In genomic region chr9:58198801-58199371, GRCm38 (mm10) we compare ENCODE assay signal across 8 mouse cellular contexts. TPM values are rescaled to one million over a fixed set of nuclear protein-coding genes. Genes with fewer than 3 reads are reported as not detected.
DNase-seq lines count a peak whose midpoint lies in the region; ATAC-seq and TF ChIP-seq lines count a peak whose summit lies in the region.

No protein-coding gene starts in this region.

- 2% methylated on average over 38 of the region's 38 CpGs for WGBS in heart, embryonic 16.5 days
- WGBS in intestine, embryonic 15.5 days, result 2% methylated on average over 38 of the region's 38 CpGs
- WGBS in liver, embryonic 11.5 days, result 4% methylated on average over 38 of the region's 38 CpGs

- peak overlapping the region; percentile 29 for H3K4me3 ChIP-seq in heart, embryonic 16.5 days (ENCODE audit: low read length)
- H3K4me3 ChIP-seq in E14TG2a.4 (replicated peaks; ENCODE audit: low read length), result peak overlapping the region; percentile 70
- peak overlapping the region; percentile 10; the same call in 1 of the 2 replicates for H3K4me3 ChIP-seq in intestine, embryonic 15.5 days (replicated peaks)
- no peak overlapping the region for H3K4me3 ChIP-seq in liver, embryonic 11.5 days (ENCODE audit: low read depth, low read length)

- no peak overlapping the region for H3K9ac ChIP-seq in heart, embryonic 16.5 days (ENCODE audit: low read length)
- H3K9ac ChIP-seq in intestine, embryonic 15.5 days, result no peak overlapping the region
- H3K9ac ChIP-seq in liver, embryonic 11.5 days (ENCODE audit: low read depth, low read length), result no peak overlapping the region

- peak overlapping the region; percentile 43 for H3K4me2 ChIP-seq in heart, embryonic 16.5 days (ENCODE audit: low read depth, low read length)
- peak overlapping the region; percentile 26; the same call in 1 of the 2 replicates for H3K4me2 ChIP-seq in intestine, embryonic 15.5 days (replicated peaks)
- no peak overlapping the region for H3K4me2 ChIP-seq in liver, embryonic 11.5 days

- no peak overlapping the region for H3K27ac ChIP-seq in heart, embryonic 16.5 days (ENCODE audit: low read length)
- no peak overlapping the region for H3K27ac ChIP-seq in intestine, embryonic 15.5 days
- no peak overlapping the region for H3K27ac ChIP-seq in liver, embryonic 11.5 days (ENCODE audit: low read depth, low read length)

- no peak for DNase-seq in heart, postnatal 36 days
- peak; percentile 70 to 72 for DNase-seq in cerebellum, postnatal 25 days
- peak; percentile 44 for DNase-seq in right cerebral cortex, postnatal 4 days
- no peak for DNase-seq in liver, embryonic 11.5 days (ENCODE audit: low spot score)
- no peak for DNase-seq in urinary bladder, postnatal 25 days (ENCODE audit: low spot score)

- H3K27me3 ChIP-seq in heart, embryonic 16.5 days (ENCODE audit: control insufficient read depth, insufficient read depth, low read length), result peaks cover 99% of the 10 kb centered on the region
- H3K27me3 ChIP-seq in E14TG2a.4 (ENCODE audit: insufficient read depth, low read length), result peaks cover 99% of the 10 kb centered on the region
- H3K27me3 ChIP-seq in intestine, embryonic 15.5 days (replicated peaks), result peaks cover 92% of the 10 kb centered on the region
- peaks cover 100% of the 10 kb centered on the region for H3K27me3 ChIP-seq in liver, embryonic 11.5 days (replicated peaks; ENCODE audit: control insufficient read depth, insufficient read depth, low read length)

- intact Hi-C loops in heart, postnatal 36 days (cut with DNase I), result no loop called here

- H3K36me3 ChIP-seq in heart, embryonic 16.5 days (ENCODE audit: control insufficient read depth, insufficient read depth), result no peaks in the 10 kb centered on the region
- H3K36me3 ChIP-seq in E14TG2a.4 (ENCODE audit: insufficient read depth, low read length), result no peaks in the 10 kb centered on the region
- H3K36me3 ChIP-seq in intestine, embryonic 15.5 days, result no peaks in the 10 kb centered on the region
- H3K36me3 ChIP-seq in liver, embryonic 11.5 days (ENCODE audit: control insufficient read depth, insufficient read depth, low read length), result no peaks in the 10 kb centered on the region

- H3K4me1 ChIP-seq in heart, embryonic 16.5 days (ENCODE audit: control insufficient read depth, insufficient read depth, low read length), result peaks cover 41% of the 10 kb centered on the region
- H3K4me1 ChIP-seq in E14TG2a.4 (replicated peaks; ENCODE audit: low read depth, low read length), result peaks cover 97% of the 10 kb centered on the region
- peaks cover 44% of the 10 kb centered on the region for H3K4me1 ChIP-seq in intestine, embryonic 15.5 days (replicated peaks)
- H3K4me1 ChIP-seq in liver, embryonic 11.5 days (replicated peaks; ENCODE audit: control insufficient read depth, insufficient read depth, low read length), result peaks cover 8% of the 10 kb centered on the region

- ATAC-seq in heart, embryonic 16.5 days (replicated peaks; ENCODE audit: extremely low read depth, insufficient read depth, low FRiP score), result no peak
- ATAC-seq in intestine, embryonic 15.5 days, result no peak
- ATAC-seq in liver, embryonic 11.5 days (replicated peaks; ENCODE audit: low FRiP score), result no peak

- TF ChIP-seq CTCF in E14TG2a.4 (conservative IDR thresholded peaks at IDR 0.05; ENCODE audit: low read length), result no peak

- no peaks in the 10 kb centered on the region for H3K9me3 ChIP-seq in heart, embryonic 16.5 days (replicated peaks; ENCODE audit: control insufficient read depth, low read length)
- H3K9me3 ChIP-seq in E14TG2a.4 (ENCODE audit: low read length), result peaks cover 14% of the 10 kb centered on the region
- no peaks in the 10 kb centered on the region for H3K9me3 ChIP-seq in intestine, embryonic 15.5 days
- H3K9me3 ChIP-seq in liver, embryonic 11.5 days (ENCODE audit: control insufficient read depth, low read length), result no peaks in the 10 kb centered on the region

RNA-seq across cellular contexts. Expression of gene Islr, which starts 5.2 kb away (rescaled TPM):
- polyA plus RNA-seq in heart, embryonic 16.5 days (2015; fragmentation: Nextera tagmentation; extraction: Ambion mirVana), result 27.5 and 27.7 TPM in 2 replicates
- 10 to 100 TPM; 28.5 to 30.4 TPM for total RNA-seq in heart, postnatal 36 days (2021)
- polyA plus RNA-seq in intestine, embryonic 15.5 days (2015; fragmentation: Nextera tagmentation; extraction: Ambion mirVana), result 83.4 and 84.8 TPM in 2 replicates
- 7.7 and 8.5 TPM in 2 replicates for polyA plus RNA-seq in liver, embryonic 11.5 days (2014; fragmentation: Nextera tagmentation; extraction: Ambion mirVana)

RNA-seq across cellular contexts. Expression of gene Islr2, which starts 5.2 kb away (rescaled TPM):
- 0.07 and 0.22 TPM in 2 replicates for polyA plus RNA-seq in heart, embryonic 16.5 days (2015; fragmentation: Nextera tagmentation; extraction: Ambion mirVana)
- 1 to 10 TPM; 1.4 to 2.3 TPM for total RNA-seq in heart, postnatal 36 days (2021)
- polyA plus RNA-seq in intestine, embryonic 15.5 days (2015; fragmentation: Nextera tagmentation; extraction: Ambion mirVana), result 1.3 and 1.4 TPM in 2 replicates
- 0.43 TPM in 1 of 2 replicates, not detected in the other for polyA plus RNA-seq in liver, embryonic 11.5 days (2014; fragmentation: Nextera tagmentation; extraction: Ambion mirVana)

RNA-seq across cellular contexts. Expression of gene Pml, which starts 50.7 kb away (rescaled TPM):
- 11.7 and 13.8 TPM in 2 replicates for polyA plus RNA-seq in heart, embryonic 16.5 days (2015; fragmentation: Nextera tagmentation; extraction: Ambion mirVana)
- 1 to 10 TPM; 8.3 to 9.5 TPM for total RNA-seq in heart, postnatal 36 days (2021)
- 13.2 and 15.6 TPM in 2 replicates for polyA plus RNA-seq in intestine, embryonic 15.5 days (2015; fragmentation: Nextera tagmentation; extraction: Ambion mirVana)
- 28.3 and 33.2 TPM in 2 replicates for polyA plus RNA-seq in liver, embryonic 11.5 days (2014; fragmentation: Nextera tagmentation; extraction: Ambion mirVana)

RNA-seq across cellular contexts. Expression of gene Stoml1, which starts 54.1 kb away (rescaled TPM):
- polyA plus RNA-seq in heart, embryonic 16.5 days (2015; fragmentation: Nextera tagmentation; extraction: Ambion mirVana), result 28.2 and 28.3 TPM in 2 replicates
- total RNA-seq in heart, postnatal 36 days (2021), result 10 to 100 TPM; 10.2 to 10.4 TPM
- polyA plus RNA-seq in intestine, embryonic 15.5 days (2015; fragmentation: Nextera tagmentation; extraction: Ambion mirVana), result 21.3 and 21.4 TPM in 2 replicates
- 9.7 and 12.9 TPM in 2 replicates for polyA plus RNA-seq in liver, embryonic 11.5 days (2014; fragmentation: Nextera tagmentation; extraction: Ambion mirVana)

Comparison
In these comparisons a context has a peak if more than half of its experiments do, and no peak if none do; other contexts are left out.
1. DNase-seq: peak in cerebellum, postnatal 25 days (2 of 2) and right cerebral cortex, postnatal 4 days (single experiment); none in heart, postnatal 36 days (0 of 2), liver, embryonic 11.5 days (single experiment) and urinary bladder, postnatal 25 days (single experiment).